In genomic region chr16:18986381-18986780, GRCm38 (mm10) we compare ENCODE assay signal across 32 mouse cellular contexts.
"Had no signal": no experiment of that assay in that cellular context is flagged by ENCODE, and none has a peak within 500 bp of the region (broad histone marks: within the 10 kb centered on the region; RNA-seq: fewer than 3 reads in every experiment).

No protein-coding gene starts in this region.

- H3K4me3 ChIP-seq: limb, embryonic 10.5 days; limb, embryonic 12.5 days; limb, embryonic 13.5 days; limb, embryonic 15.5 days; liver, embryonic 12.5 days; liver, embryonic 13.5 days; liver, embryonic 15.5 days; lung, embryonic 15.5 days; megakaryocyte, embryonic 14.5 days; midbrain, embryonic 10.5 days; midbrain, embryonic 12.5 days; midbrain, embryonic 13.5 days; midbrain, embryonic 15.5 days; myocyte; neural tube, embryonic 12.5 days had no signal

- ATAC-seq: liver, embryonic 12.5 days; liver, postnatal 0 days; lung, postnatal 0 days; midbrain, embryonic 13.5 days; midbrain, embryonic 15.5 days; midbrain, embryonic 16.5 days had no signal

- H3K36me3 ChIP-seq: limb, embryonic 10.5 days; limb, embryonic 12.5 days; limb, embryonic 13.5 days; limb, embryonic 15.5 days; liver, embryonic 12.5 days; liver, embryonic 13.5 days; liver, embryonic 15.5 days; lung, embryonic 15.5 days; midbrain, embryonic 10.5 days; midbrain, embryonic 12.5 days; midbrain, embryonic 13.5 days; midbrain, embryonic 15.5 days; neural tube, embryonic 12.5 days had no signal

- H3K4me2 ChIP-seq: limb, embryonic 12.5 days; limb, embryonic 13.5 days; limb, embryonic 15.5 days; liver, embryonic 11.5 days; liver, embryonic 12.5 days; liver, embryonic 13.5 days; liver, embryonic 15.5 days; lung, embryonic 14.5 days; lung, embryonic 15.5 days; midbrain, embryonic 11.5 days; midbrain, embryonic 12.5 days; midbrain, embryonic 13.5 days; midbrain, embryonic 15.5 days; neural tube, embryonic 12.5 days had no signal

- H3K4me1 ChIP-seq: limb, embryonic 10.5 days; limb, embryonic 12.5 days; limb, embryonic 13.5 days; limb, embryonic 15.5 days; liver, embryonic 12.5 days; liver, embryonic 13.5 days; liver, embryonic 15.5 days; lung, embryonic 15.5 days; midbrain, embryonic 10.5 days; midbrain, embryonic 12.5 days; midbrain, embryonic 13.5 days; midbrain, embryonic 15.5 days; neural tube, embryonic 12.5 days had no signal

- H3K9ac ChIP-seq: limb, embryonic 12.5 days; limb, embryonic 13.5 days; limb, embryonic 15.5 days; liver, embryonic 12.5 days; liver, embryonic 13.5 days; liver, embryonic 14.5 days; liver, embryonic 15.5 days; liver, postnatal 0 days; lung, embryonic 14.5 days; lung, embryonic 15.5 days; midbrain, embryonic 12.5 days; midbrain, embryonic 13.5 days; midbrain, embryonic 15.5 days; neural tube, embryonic 12.5 days had no signal

- H3K27ac ChIP-seq: limb, embryonic 10.5 days; limb, embryonic 12.5 days; limb, embryonic 13.5 days; limb, embryonic 15.5 days; liver, embryonic 12.5 days; liver, embryonic 13.5 days; liver, embryonic 14.5 days; liver, embryonic 15.5 days; lung, embryonic 15.5 days; macrophage; midbrain, embryonic 10.5 days; midbrain, embryonic 12.5 days; midbrain, embryonic 13.5 days; midbrain, embryonic 15.5 days; neural tube, embryonic 12.5 days had no signal

- H3K9me3 ChIP-seq: limb, embryonic 10.5 days; limb, embryonic 12.5 days; limb, embryonic 15.5 days; liver, embryonic 12.5 days; liver, embryonic 13.5 days; liver, embryonic 15.5 days; lung, embryonic 15.5 days; megakaryocyte, embryonic 14.5 days; midbrain, embryonic 10.5 days; midbrain, embryonic 12.5 days; midbrain, embryonic 13.5 days; midbrain, embryonic 15.5 days; neural tube, embryonic 12.5 days had no signal

- H3K27me3 ChIP-seq: limb, embryonic 12.5 days; limb, embryonic 13.5 days; limb, embryonic 15.5 days; liver, embryonic 12.5 days; liver, embryonic 13.5 days; liver, embryonic 15.5 days; lung, embryonic 15.5 days; megakaryocyte, embryonic 14.5 days; midbrain, embryonic 12.5 days; midbrain, embryonic 13.5 days; midbrain, embryonic 15.5 days; neural tube, embryonic 12.5 days had no signal

- DNase-seq: left cerebral cortex, postnatal 4 days; liver; liver, embryonic 13.5 days; liver, postnatal 0 days; lung, adult 18-20 months; lung, adult 2 months; lung, embryonic 14.5 days; lung, postnatal 10 days; lung, postnatal 14 days; lung, postnatal 36 days; lung, postnatal 4 days; midbrain, embryonic 14.5 days had no signal
